Mouse (Mus musculus) cerebellum, adult 8-10 months (tissue): ENCODE measurements around the gene Gspt1.

Source experiments
- DNase-seq: peaks from one replicate; pipeline ENCODE4 v3.0.0; 2022

Gene Gspt1

GRCm38 (mm10) chr16:11202571-11203554 is 51.3 kb downstream of the Gspt1 start, which contains the start of gene Rsl1d1:
Gene Rsl1d1, minus strand, starts transcription at chr16:11203331.
- peak; percentile 88 for DNase-seq

- no peak for DNase-seq
Observed at GRCm38 (mm10) chr16:11201740-11202394, 52.3 kb downstream of the Gspt1 start.

GRCm38 (mm10) chr16:11200247-11200646 is 53.9 kb downstream of the Gspt1 start:
- DNase-seq = no peak

- no peak for DNase-seq
Observed at GRCm38 (mm10) chr16:11198467-11198866, 55.7 kb downstream of the Gspt1 start.

- no peak for DNase-seq
Observed at GRCm38 (mm10) chr16:11197052-11197451, 57.1 kb downstream of the Gspt1 start.

- DNase-seq = no peak
Observed at GRCm38 (mm10) chr16:11193231-11193630, 60.9 kb downstream of the Gspt1 start.

GRCm38 (mm10) chr16:11190150-11190549 is 64.0 kb downstream of the Gspt1 start:
- DNase-seq = peak; percentile 43

- no peak for DNase-seq
Observed at GRCm38 (mm10) chr16:11177404-11177803, 76.7 kb downstream of the Gspt1 start.

- no peak for DNase-seq
Observed at GRCm38 (mm10) chr16:11176884-11177244, 77.3 kb downstream of the Gspt1 start.

- DNase-seq = peak; percentile 86
Observed at GRCm38 (mm10) chr16:11176208-11176883, 77.8 kb downstream of the Gspt1 start, which contains the start of gene Zc3h7a. Gene Zc3h7a, minus strand, starts transcription at chr16:11176393.

GRCm38 (mm10) chr16:11175489-11176207 is 78.5 kb downstream of the Gspt1 start:
- DNase-seq = peak; percentile 64

- DNase-seq = no peak
Observed at GRCm38 (mm10) chr16:11175100-11175488, 79.0 kb downstream of the Gspt1 start.

GRCm38 (mm10) chr16:11174671-11175081 is 79.4 kb downstream of the Gspt1 start:
- DNase-seq = peak; percentile 42

- DNase-seq = no peak
Observed at GRCm38 (mm10) chr16:11171679-11172078, 82.4 kb downstream of the Gspt1 start.
